Mouse (Mus musculus): ENCODE measurements at regions not wholly inside any gene's neighbourhood (a gene's known extent, or its start where the extent isn't known, plus 50 kb on each side); places are given as distances from the start of the nearest gene placed in this dataset.
"Not testable (repeated sequence)": the region's sequence is repeated elsewhere in the genome, so short reads cannot be mapped to it uniquely, and the experiment has no call there.

DNA sequence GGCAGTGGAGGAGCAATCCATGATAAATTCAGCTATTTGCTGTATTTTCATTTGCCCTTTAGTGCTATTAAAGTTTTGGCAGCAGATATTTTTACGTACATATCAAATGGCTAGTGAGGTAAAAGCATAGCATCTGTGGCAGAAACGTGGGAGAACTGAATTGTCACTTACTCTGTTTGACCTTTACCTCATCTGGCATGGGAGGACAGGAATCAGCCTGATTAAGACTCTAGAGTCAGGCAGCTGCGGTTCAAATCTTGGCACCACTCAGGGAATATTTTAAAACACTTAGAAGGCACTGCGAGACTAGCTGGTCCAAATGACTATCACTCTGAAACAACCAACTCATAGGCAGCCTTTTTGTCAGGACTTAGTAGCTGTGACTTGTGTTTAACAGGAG is 337.4 kb upstream of the Cwc22 start:
- DNase-seq, result no peak
- intact Hi-C loops (cut with DNase I), result no loop called here

DNA sequence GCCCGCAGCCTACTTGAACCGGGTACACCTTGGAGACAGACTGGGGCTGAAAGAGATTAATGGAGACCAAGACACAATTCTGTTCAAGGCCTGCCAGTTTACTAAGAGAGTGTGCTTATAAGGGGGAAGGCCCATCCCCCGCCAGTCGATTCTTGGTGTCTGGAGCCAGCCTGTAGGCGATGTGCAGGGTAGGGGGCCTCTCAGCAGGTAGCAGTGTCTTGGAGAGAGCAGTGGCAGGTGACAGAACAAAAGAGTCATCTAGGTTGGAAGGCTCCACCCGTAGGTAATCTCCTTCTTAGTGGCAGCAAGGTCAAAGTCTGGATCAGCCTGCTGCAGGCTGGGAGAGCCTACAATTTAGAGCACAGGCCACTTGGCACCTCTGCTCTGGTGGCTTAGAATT is 335.7 kb upstream of the Cwc22 start:
- intact Hi-C loops (cut with DNase I); DNase-seq: not testable (repeated sequence)

DNA sequence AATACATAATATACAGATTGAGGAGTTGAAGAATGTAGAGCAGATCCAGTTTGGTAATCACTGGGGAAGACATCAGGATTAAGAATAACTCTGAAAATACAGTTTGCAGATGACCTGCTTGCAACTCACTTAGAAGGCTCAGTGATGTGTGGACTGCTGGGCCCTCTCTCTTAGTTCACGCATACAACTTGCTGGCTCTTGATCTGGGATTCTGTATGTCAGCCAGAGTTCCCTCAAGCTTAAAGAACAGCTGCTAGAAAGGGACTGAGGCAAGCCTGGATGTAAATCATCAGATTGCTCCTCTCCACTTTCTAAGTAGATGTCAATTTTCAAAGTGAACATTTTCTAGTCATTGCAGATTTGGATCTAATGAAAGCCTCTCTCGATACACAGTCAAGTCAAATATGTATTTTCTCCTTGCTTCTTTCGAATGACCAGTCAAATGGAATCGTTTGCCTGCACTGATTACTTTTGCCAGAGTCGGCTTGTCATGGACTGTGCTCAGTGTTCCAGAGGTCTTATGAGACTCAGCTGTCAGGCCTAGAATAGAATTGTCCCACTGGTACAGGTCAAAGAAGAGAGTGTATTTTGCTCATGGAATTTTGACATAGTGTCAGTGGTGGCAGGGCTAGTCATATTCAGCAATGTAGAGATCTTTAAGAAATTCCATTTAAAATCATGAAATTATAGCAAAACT is 334.2 kb upstream of the Cwc22 start:
- intact Hi-C loops (cut with DNase I), result no loop called here

DNA sequence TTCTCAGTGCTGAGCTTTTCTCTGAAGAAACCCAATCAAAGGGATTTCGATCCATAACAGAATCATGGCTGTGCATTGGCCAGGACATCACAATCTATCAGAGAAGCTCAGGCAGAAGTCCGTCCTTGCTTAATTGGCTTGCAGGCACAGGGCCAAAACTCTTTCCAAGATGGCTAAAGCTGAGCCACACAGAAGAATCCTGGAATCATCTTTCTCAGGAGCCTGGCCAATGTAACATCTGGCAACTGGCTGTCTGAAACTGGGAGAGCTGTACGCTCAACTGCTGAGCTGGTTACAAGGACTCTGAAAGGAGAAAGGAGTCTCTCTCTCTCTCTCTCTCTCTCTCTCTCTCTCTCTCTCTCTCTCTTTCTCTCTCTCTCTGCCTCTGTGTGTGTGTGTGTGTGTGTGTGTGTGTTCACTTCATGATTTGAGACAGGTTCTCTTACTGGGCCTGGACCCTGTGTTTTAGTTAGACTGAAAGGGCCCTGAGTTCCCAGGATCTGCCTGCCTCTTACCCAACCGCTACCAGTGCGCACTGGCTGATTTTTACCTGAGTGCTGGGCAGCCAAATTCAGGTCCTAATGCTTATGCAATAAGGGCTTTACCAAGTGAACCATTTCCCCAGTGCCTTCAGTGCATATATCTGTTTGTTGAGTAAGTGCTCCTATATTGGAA is 333.3 kb upstream of the Cwc22 start:
- intact Hi-C loops (cut with DNase I), result loop anchor here (2.0 kb wide), 1 partner anchor 43 kb away; no protein-coding TSS in a partner anchor

More for the DNA sequence above, 334.2 kb upstream of the Cwc22 start:
- no peak for DNase-seq

DNA sequence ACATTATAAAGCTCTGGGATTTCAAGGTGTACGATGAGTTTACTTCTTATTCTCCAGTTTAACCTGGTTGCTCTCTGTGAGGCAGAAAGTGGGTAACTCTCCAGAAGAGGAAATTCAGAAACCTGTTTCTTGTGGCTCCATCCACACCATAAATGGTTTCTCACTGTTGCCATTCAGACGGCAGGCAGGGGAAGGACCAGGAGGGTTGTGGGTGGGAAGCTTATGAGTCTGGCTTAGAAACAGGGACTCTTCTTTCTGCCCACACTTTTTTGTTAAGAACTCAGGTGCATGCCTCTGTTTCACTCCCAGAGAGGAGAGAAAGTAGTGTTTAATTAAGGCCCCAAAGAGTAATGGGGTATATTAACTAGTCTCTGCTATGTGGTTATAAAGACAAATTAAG is 332.5 kb upstream of the Cwc22 start:
- intact Hi-C loops (cut with DNase I), result loop anchor here (2.0 kb wide), 1 partner anchor 42 kb away; no protein-coding TSS in a partner anchor
- DNase-seq, result no peak

More for the DNA sequence above, 333.3 kb upstream of the Cwc22 start:
- peak; percentile 90 for DNase-seq

DNA sequence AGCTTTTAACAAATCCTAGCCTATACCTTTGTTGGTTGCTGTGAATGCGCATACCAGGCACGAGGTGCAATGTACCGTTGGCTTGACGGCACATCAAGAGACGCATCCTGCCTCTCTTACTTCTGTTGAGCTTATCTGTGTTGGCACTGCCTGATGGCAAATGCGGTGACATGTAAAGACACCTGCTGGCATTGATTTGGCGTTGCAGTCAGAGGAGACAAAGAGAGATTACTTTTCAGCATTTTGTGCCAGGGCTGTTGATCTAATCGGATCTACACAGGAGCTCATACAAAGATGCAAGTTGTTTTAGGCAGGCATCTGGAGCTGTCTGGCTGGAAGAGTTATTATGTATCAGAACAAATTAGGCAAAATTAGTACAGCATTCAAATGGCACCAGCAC is 331.5 kb upstream of the Cwc22 start:
- DNase-seq, result peak; percentile 59
- intact Hi-C loops (cut with DNase I), result loop anchor here (2.0 kb wide), 1 partner anchor 41 kb away; no protein-coding TSS in a partner anchor

GRCm38 (mm10) chr2:78274122-78274521 is 327.9 kb upstream of the Cwc22 start:
- intact Hi-C loops (cut with DNase I), result no loop called here

DNA sequence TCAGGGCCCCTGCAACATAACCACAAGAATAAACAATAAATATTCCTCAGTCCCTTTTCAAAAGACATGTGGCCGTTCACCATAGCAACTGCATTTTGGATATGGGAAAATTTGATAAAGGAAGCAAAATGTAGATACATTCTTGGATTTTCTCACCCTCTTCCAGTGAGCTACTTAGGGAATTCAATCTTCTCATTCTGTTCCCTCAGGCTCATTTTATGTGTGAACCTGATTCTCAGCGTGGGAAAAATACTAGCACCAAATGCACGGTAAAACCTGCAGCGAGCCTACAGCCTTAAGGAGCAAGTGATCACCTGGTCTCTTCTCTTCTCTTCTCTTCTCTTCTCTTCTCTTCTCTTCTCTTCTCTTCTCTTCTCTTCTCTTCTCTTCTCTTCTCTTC is 322.5 kb upstream of the Cwc22 start:
- DNase-seq, result no peak

More at GRCm38 (mm10) chr2:78274122-78274521, 327.9 kb upstream of the Cwc22 start:
- no peak for DNase-seq

DNA sequence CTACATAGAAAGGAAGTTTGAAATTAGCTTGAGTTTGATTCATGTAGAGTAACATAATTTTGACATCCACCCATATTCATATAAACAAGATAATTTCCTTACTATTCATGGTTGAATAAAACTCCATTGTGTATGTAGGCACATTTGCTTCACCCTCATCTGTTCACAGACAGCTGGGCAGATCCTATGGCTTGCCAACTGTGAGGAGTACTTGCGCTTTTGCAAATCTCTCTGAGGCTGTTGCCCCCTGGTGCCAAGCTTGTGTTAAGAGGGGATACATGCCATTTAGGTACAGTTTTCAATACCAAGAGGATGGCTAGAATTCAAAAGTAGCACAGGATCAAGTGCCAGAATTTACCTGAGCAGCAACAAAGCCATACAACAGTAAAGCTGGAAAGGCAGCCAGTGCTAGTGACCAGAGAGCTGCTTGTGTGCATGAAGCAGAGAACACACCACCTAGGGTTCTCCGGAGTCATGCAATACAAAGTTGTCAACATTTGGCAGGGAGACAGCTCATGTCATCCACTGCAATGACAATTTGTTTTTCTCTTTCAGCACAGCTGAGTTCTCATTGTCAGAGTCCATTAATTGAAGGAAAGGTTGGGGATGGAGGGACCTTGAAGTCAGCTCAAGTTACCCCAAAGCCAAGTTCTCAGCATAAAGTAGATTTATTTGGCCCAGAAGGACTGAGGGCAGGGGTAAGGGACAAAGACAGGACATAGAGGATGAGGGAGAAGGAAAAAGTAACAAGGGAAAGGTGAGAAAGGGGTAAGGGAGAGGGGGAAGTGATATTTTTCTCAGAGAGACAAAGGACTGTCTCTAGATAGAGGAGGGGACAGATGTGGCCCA is 321.6 kb upstream of the Cwc22 start:
- DNase-seq, result peak; percentile 67
- intact Hi-C loops (cut with DNase I), result no loop called here

More for the DNA sequence above, 322.5 kb upstream of the Cwc22 start:
- intact Hi-C loops (cut with DNase I), result no loop called here

DNA sequence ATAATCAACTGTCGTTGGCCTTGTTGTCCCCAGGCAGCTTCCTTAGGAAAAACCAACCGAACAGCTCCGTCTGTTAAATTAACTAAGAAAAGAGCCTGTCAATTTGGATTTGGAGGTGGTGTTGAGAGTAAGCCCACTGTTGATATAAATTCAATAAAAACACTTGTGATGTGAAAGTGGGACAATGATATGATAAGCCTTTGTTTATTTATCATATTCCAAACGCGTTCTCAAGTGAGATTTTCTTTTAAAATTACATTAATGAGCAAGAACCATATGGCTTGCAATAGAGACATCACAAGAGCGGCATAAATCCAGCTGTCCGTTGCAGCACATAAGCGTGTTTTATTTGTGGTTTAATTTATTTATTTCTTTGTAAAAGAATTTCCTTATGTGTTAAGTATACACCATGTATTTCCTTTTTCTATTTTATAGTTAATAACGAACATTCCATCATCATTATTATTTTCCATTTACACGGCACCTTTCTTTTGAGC is 307.5 kb upstream of the Cwc22 start:
- no peak for DNase-seq
- intact Hi-C loops (cut with DNase I), result no loop called here

DNA sequence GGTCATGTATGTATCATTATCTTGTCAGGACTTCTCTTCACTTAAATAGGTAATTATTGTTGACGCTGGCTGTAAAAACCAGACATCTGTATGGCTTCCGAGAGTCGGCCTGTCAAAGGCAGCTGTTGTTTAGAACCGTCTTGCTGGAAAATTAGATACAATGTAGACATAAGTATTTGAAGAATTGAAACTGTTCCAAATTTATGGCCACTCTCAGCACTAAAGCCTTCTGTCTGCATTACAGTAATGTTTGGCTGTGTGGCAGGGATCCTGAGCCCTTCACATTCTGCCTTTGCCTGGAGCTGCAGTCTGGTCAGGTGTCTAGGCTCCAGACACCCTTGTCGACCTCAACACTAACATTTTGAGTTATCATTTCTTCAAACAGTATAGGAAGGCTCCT is 300.2 kb upstream of the Cwc22 start:
- DNase-seq, result no peak
- intact Hi-C loops (cut with DNase I), result no loop called here

DNA sequence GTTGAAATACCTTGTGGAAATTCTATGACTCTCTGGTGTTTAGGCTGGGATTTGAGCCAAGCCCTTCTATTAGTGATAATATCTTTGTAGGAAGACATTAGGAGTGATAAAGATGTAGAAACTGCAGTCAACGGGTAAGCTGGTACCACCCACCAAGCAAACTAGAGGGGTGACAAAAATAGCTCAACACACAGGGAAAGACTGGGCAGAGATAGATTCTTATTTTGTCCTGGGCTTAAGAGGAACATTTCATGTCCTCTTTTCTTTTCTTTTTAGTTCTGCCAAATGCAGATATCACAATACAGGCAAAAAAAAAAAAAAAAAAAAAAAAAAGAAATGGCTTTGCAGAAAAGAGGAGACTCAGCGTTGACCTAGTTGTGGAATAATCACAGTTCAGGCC is 294.1 kb upstream of the Cwc22 start:
- no peak for DNase-seq
- intact Hi-C loops (cut with DNase I), result no loop called here

- intact Hi-C loops (cut with DNase I); DNase-seq: not testable (repeated sequence)
These were observed 279.4 kb upstream of the Cwc22 start for GRCm38 (mm10) chr2:78225383-78226100.

DNA sequence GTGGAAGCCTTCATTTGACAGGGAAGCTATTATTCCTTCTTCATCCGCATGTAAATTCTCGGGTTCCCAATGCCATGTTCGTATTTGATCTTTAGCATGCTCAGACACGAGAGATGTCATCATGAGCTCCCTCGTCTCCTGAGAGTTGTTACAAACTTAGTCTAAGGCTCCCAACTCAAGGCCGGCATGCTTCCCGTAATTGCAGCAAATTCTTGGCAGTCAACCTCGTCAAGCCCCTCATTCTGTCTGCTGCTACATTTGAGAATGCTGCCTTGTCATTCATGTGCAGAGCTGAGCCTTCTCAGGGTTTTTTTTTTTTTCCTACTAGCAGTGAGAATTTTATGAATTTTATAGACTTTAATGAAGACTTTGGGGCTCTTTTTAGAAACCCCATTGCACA is 268.3 kb upstream of the Cwc22 start:
- intact Hi-C loops (cut with DNase I), result no loop called here

GRCm38 (mm10) chr2:78205125-78205524 is 258.9 kb upstream of the Cwc22 start:
- no peak for DNase-seq
- intact Hi-C loops (cut with DNase I), result no loop called here

More for the DNA sequence above, 268.3 kb upstream of the Cwc22 start:
- DNase-seq, result no peak

DNA sequence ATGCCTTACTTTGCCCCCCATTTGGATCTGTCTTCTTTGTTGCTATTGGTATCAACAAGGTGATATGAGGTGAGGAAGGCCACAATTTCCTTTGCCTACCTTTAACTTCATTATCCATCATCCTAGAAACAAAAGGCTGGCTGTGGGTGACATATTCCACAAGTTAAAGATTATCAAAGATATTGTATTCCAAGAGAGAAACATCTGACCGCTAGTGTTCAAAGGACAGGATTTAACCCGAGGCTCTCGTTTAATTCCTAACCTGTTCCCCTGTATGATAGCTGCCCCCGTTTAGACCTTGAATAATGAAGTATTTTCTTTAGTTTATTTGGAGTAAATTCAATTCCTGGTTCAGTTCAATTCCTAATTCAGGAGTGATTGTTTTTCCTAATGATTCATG is 249.8 kb upstream of the Cwc22 start:
- intact Hi-C loops (cut with DNase I), result no loop called here
- DNase-seq, result no peak

DNA sequence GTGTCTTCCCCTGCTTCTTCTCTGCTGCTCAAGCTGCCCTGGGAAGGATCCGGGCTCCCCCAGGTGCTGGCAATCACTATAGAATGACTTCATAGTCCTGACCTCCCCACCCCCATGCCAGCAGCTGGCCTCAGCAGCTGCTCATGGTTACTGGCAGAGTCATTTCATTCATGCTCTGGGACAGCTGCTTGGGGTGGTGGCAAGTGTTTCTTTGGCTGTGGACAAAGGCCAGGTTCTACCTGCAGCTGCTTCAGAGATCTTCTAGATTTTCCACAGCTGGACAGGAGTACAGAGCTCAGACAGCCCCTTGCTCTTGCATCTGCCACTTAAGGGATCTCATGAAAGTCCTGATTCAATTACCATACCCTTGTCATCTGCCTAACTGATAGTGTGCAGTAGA is 243.4 kb upstream of the Cwc22 start:
- intact Hi-C loops (cut with DNase I), result no loop called here
- peak; percentile 74 for DNase-seq

- intact Hi-C loops (cut with DNase I), result no loop called here
- no peak for DNase-seq
These were observed 238.8 kb upstream of the Cwc22 start for GRCm38 (mm10) chr2:78184950-78185349.

DNA sequence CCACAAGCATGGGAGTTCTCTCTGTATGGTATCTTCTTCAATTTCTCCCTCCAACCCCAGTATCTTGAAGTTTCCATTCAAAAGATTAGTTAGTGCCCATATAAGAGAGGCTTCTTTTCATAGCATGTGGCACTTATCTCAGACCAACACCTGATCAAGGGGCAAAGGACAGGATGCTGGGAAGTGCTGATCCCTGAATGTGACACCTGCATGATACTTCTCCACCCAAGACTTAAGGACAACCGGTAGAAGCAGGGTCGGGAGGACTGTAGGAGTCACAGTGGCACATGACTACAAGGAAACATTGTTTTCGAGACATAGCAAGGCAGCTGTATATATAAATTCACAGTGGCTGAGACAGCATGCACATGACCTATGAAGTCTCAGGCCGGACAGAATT is 227.6 kb upstream of the Cwc22 start:
- intact Hi-C loops (cut with DNase I), result no loop called here
- no peak for DNase-seq

- intact Hi-C loops (cut with DNase I), result no loop called here
- DNase-seq, result no peak
These were observed 226.6 kb upstream of the Cwc22 start for GRCm38 (mm10) chr2:78172819-78173218.

Data from left cerebral cortex, postnatal 4 days (tissue).